Mouse (Mus musculus) right cerebral cortex, postnatal 36 days (tissue): ENCODE data around the gene Vmn1r14.
"Not testable (repeated sequence)": the region's sequence is repeated elsewhere in the genome, so short reads cannot be mapped to it uniquely, and the experiment has no call there.

Experiments used
- DNase-seq, 2 experiments: peaks; one replicate each; pipeline ENCODE4 v3.0.0; 2022; ENCODE audit warnings: low spot score in 2 of 2, mixed read lengths in 1 of 2

The Vmn1r14 gene

DNA sequence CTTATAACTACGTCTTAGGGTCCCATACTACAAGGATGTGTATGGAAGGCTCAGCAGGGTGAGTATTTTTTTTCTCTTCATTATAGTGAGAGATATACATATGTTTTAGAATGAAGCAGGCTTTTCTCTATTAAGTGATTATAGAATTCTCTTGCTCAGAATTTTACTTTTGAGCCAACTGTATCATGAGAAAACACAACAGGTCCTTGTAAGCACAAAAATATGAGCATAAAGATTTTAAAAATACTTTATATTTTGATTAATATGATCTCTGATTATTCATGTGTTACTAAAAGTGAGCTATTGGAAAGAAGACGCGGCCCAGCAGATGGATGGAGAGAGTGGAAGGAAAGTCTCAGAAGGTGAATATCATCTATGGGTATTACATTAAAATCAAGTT is at the start of gene Vmn1r14:
Gene Vmn1r14, plus strand, starts transcription at position 301 of the 400 bp plus-strand sequence.
- DNase-seq = no peak

- DNase-seq = not testable (repeated sequence)
Observed at GRCm38 (mm10) chr6:57190016-57190415, 41.5 kb upstream of the Vmn1r14 start.

- not testable (repeated sequence) for DNase-seq
Observed at GRCm38 (mm10) chr6:57202990-57203389, 28.5 kb upstream of the Vmn1r14 start, which contains the start of gene Vmn1r13. Gene Vmn1r13 (plus strand): TSS chr6:57203290.

DNA sequence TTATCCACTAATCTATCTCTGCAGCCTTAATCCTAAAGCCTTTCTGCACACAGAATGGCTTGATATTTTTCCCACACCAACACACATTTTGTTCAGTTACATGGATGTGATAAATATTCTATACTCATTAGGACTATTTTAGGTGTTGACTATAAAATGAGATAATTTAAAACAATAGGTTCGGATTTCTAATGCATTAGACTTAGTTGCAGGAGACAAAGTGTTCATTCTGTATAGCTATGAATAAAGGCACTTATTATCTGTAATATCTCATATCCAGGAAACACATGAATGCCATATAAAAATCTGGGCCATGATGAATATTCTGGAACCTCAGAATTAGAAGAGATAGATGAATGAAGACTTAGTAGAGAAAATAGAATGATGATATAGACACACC is 26.2 kb downstream of the Vmn1r14 start, which contains the start of gene Vmn1r15:
Gene Vmn1r15, plus strand, starts transcription at position 301 of the 400 bp plus-strand sequence.
- no peak for DNase-seq

DNA sequence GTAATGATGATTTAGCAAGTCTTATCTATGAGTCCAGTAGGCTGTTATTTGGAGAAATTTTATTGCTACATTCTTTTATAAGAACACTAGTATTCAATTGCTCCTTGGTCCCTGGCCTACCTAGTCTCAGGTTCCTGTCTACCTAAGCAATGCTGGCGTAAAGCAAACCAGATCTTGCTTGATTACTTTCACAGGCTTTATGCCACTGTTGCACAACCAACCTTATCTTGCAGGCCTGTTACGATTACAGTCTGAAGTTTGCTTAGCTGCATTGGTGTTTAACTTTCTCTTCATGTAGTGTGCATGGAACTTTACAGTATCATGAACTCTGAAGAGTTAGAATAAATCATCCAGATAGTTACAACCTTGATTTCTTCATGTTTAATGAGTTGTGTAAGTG is 29.5 kb downstream of the Vmn1r14 start:
- no peak for DNase-seq

DNA sequence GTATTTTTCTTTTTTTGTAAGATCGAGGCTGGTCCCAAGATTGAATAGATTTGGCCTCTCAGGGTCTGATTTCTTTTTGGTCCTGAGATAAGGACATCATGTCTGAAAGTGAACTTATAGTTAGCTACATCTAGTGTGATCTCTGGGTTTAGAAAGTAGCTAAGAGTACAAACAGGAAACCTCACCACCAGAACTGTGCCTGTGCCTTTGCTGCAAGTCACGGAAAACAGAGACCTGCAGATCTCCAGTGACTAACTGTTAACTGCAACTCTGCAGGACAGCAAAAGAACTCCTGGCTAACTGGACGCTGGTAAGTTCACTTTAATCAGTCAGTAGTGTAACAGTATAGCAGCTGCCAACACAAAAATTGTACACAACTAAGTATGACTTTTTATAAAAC is 40.4 kb downstream of the Vmn1r14 start:
- no peak for DNase-seq

- DNase-seq = no peak
Observed at GRCm38 (mm10) chr6:57272517-57272916, 41.0 kb downstream of the Vmn1r14 start.

DNA sequence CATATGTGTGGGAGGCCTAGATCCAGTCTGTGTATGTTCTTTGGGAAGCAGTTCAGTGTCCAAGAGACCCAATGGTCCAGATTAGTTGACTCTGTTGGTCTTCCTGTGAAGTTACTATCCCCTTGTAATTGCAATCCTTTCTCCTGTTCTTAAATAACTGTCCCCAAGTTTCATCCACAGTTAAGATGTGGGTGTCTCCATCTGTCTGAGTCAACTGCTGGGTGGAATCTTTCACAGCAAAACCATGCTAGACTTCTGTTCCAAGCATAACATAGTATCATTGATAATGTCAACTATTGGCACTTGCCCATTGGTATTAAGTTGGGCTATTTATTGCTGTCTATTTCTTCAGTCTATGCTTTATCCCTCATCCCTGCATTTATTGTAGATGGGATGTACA is 47.5 kb downstream of the Vmn1r14 start:
- no peak for DNase-seq
